In the genomic region with DNA sequence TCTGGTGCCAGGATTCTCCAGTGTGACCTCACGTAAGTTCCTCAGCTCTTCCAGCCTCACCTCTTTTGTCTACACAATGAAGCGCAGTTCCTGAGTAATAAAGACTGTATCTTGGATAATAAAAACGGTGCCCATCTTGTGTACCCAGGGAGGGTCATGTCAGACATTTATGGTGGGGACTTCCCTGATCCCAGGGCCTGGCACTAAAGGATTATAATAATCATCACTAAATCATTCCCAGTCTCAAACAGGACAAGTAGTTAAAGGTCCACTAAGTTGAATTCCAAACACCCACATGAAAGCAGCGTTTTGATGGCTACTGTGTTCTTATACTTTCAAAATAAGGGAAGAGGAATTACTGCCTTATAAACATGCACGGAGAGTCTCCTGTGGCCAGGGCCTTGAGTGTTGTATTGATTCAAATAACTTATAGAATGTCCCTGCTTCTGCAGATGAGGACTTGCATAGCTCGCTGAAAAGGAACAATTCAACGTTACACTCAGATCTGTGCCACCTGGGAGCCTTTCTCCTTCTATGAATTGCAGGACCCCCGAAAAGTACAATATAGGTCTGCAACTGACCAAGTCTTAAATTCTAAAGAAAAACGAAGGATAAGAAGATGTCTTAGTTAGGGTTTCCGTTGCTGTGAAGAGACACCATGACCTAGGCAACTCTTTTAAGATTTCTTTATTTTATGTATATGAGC, we compare ENCODE assay signal across 12 mouse cellular contexts.
"Had no signal": no experiment of that assay in that cellular context is flagged by ENCODE, and none has a peak within 500 bp of the region (broad histone marks: within the 10 kb centered on the region; RNA-seq: fewer than 3 reads in every experiment).

No protein-coding gene starts in this region.

- ATAC-seq: midbrain, embryonic 15.5 days had no signal

- H3K36me3 ChIP-seq: limb, embryonic 13.5 days; midbrain, embryonic 15.5 days; neural tube, embryonic 13.5 days had no signal

- H3K4me2 ChIP-seq: limb, embryonic 13.5 days; midbrain, embryonic 15.5 days; neural tube, embryonic 13.5 days had no signal

- H3K4me3 ChIP-seq: layer of hippocampus, adult 2 months; limb, embryonic 13.5 days; midbrain, embryonic 15.5 days; neural tube, embryonic 13.5 days had no signal

- H3K27ac ChIP-seq: kidney, postnatal 0 days; layer of hippocampus, adult 2 months; limb, embryonic 13.5 days; liver, embryonic 14.5 days; midbrain, embryonic 15.5 days; neural tube, embryonic 13.5 days had no signal

- H3K9ac ChIP-seq: limb, embryonic 13.5 days; liver, embryonic 14.5 days; midbrain, embryonic 15.5 days; neural tube, embryonic 13.5 days had no signal

- DNase-seq: kidney, adult 8-10 months; kidney, postnatal 36 days; lung, adult 18-20 months; right cerebral cortex, postnatal 25 days; spleen, adult 18-20 months; thymus, postnatal 36 days had no signal

- H3K9me3 ChIP-seq: limb, embryonic 13.5 days; midbrain, embryonic 15.5 days; neural tube, embryonic 13.5 days had no signal
